Mouse (Mus musculus): ENCODE data around the gene Slc26a11. TPM values are rescaled to one million over a fixed set of nuclear protein-coding genes. Genes with fewer than 3 reads are reported as not detected.

Gene Slc26a11
- total and polyA plus RNA-seq, 3 experiments, result 1.4 to 3.3 (median 2.6) TPM

DNA sequence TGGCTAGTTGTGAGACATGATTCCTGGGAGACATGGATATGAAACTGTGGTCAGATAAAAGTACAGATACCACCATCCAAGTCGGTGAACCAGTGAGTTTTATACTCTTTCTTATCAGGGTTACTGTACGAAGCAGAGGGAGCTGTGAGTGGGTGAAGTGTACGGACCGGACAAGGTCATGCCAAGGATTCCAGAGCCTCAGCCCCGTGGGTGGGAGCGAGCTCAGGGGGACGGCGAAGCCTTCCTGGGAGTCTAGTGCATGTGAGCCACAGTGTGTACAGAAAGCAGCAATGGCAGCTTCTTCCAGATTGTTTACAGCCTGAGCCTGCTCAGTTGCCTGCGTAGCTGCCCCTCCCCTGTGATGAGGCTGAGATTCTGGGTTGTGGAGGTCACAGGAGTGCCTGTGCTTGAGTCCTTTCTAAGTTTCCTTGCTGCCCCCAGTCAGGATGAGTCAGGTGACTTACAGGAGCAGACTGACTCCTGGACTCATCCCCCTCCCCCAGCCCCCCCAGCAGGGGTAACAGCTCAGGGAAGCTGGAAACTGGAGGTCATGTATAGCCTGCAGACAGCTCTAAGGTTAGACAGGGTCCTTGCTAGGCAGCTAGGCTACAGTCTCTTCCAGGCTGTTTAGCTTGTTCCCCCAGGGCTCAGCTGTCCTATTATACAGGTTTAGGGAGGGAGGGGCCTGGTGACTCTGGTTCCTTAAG, 26.4 kb downstream of the Slc26a11 start:
- DNase-seq (ENCODE audit: extremely low read depth), result no peak
- H3K9ac ChIP-seq (ENCODE audit: insufficient read depth, low read depth), result no peak overlapping the region
- dilution Hi-C loops (cut with MboI; ENCODE audit: extremely low pct_ligation_motif_present, extremely low pct_unique_long_range_greater_than_20kb, low sequenced_read_pairs) (no loop called here), in situ Hi-C loops (cut with MboI; ENCODE audit: low pct_ligation_motif_present, low pct_unique_long_range_greater_than_20kb, low sequenced_read_pairs) (no loop called here)
- no peaks in the 10 kb centered on the region for H3K27me3 ChIP-seq (replicated peaks)
- H3K79me2 ChIP-seq (replicated peaks; ENCODE audit: control insufficient read depth, extremely low read depth, insufficient read depth, poor library complexity, severe bottlenecking), result no peaks in the 10 kb centered on the region
- no peak overlapping the region for H3K4me3 ChIP-seq (replicated peaks in 1 of 3; ENCODE audit: low read depth in 2 of 3, low read length in 2 of 3, poor library complexity in 1 of 3)
- TF ChIP-seq HCFC1 (IDR thresholded peaks at IDR 0.05; ENCODE audit: low read depth, low read length), result no peak
- no peak for TF ChIP-seq TBP (conservative IDR thresholded peaks at IDR 0.05; ENCODE audit: low read depth, low read length)
- TF ChIP-seq MAX (IDR thresholded peaks at IDR 0.05; ENCODE audit: low read length), result no peak
- TF ChIP-seq EP300 (IDR thresholded peaks at IDR 0.05; ENCODE audit: low read length), result no peak
- TF ChIP-seq MEF2A (IDR thresholded peaks at IDR 0.05; ENCODE audit: borderline replicate concordance, low read depth, low read length), result no peak
- TF ChIP-seq ZNF384 (IDR thresholded peaks at IDR 0.05; ENCODE audit: low read depth, low read length), result no peak
- TF ChIP-seq ETS1 (conservative IDR thresholded peaks at IDR 0.05; ENCODE audit: low read depth, low read length), result no peak
- no peak for TF ChIP-seq USF2 (conservative IDR thresholded peaks at IDR 0.05; ENCODE audit: low read depth, low read length)
- H3K36me3 ChIP-seq (replicated peaks in 1 of 2; ENCODE audit: control insufficient read depth in 1 of 2, insufficient read depth in 1 of 2, low read length in 1 of 2), result peaks cover 19 to 33% of the 10 kb centered on the region in 2 experiments
- H3K4me1 ChIP-seq (ENCODE audit: control insufficient read depth in 1 of 2, insufficient read depth in 2 of 2), result peaks cover 30 to 51% of the 10 kb centered on the region in 2 experiments
- H3K4me2 ChIP-seq (ENCODE audit: insufficient read depth, low read depth, poor library complexity, severe bottlenecking), result no peak overlapping the region
- peaks cover 8% of the 10 kb centered on the region for H3K9me3 ChIP-seq (replicated peaks; ENCODE audit: low read length)
- H3K27ac ChIP-seq (ENCODE audit: insufficient read depth, low read depth), result no peak overlapping the region

GRCm38 (mm10) chr11:119382338-119382850, 27.0 kb downstream of the Slc26a11 start:
- peaks cover 16 to 27% of the 10 kb centered on the region in 2 experiments for H3K36me3 ChIP-seq (replicated peaks in 1 of 2; ENCODE audit: control insufficient read depth in 1 of 2, insufficient read depth in 1 of 2, low read length in 1 of 2)
- H3K27me3 ChIP-seq (replicated peaks), result peaks cover 2% of the 10 kb centered on the region
- H3K9ac ChIP-seq (ENCODE audit: insufficient read depth, low read depth), result no peak overlapping the region
- in situ Hi-C loops (cut with MboI; ENCODE audit: low pct_ligation_motif_present, low pct_unique_long_range_greater_than_20kb, low sequenced_read_pairs) (no loop called here), dilution Hi-C loops (cut with MboI; ENCODE audit: extremely low pct_ligation_motif_present, extremely low pct_unique_long_range_greater_than_20kb, low sequenced_read_pairs) (no loop called here)
- no peak overlapping the region for H3K27ac ChIP-seq (ENCODE audit: insufficient read depth, low read depth)
- H3K4me1 ChIP-seq (ENCODE audit: control insufficient read depth in 1 of 2, insufficient read depth in 2 of 2), result peaks cover 27 to 45% of the 10 kb centered on the region in 2 experiments
- TF ChIP-seq MAFK (IDR thresholded peaks at IDR 0.05; ENCODE audit: insufficient replicate concordance, low read length) (0 out of 2 replicates have a peak, but pooled peaks have one; percentile 7), HCFC1 (IDR thresholded peaks at IDR 0.05; ENCODE audit: low read depth, low read length) (no peak), E2F4 (IDR thresholded peaks at IDR 0.05; ENCODE audit: insufficient replicate concordance, low read depth, low read length) (no peak)
- no peak overlapping the region for H3K4me2 ChIP-seq (ENCODE audit: insufficient read depth, low read depth, poor library complexity, severe bottlenecking)
- H3K4me3 ChIP-seq (replicated peaks in 1 of 3; ENCODE audit: low read depth in 2 of 3, low read length in 2 of 3, poor library complexity in 1 of 3), result peak overlapping the region in 1 of 3 experiments; percentile 7
- no peaks in the 10 kb centered on the region for H3K79me2 ChIP-seq (replicated peaks; ENCODE audit: control insufficient read depth, extremely low read depth, insufficient read depth, poor library complexity, severe bottlenecking)
- no peak for DNase-seq (ENCODE audit: extremely low read depth)
- H3K9me3 ChIP-seq (replicated peaks; ENCODE audit: low read length), result peaks cover 7% of the 10 kb centered on the region

GRCm38 (mm10) chr11:119384904-119385303, 29.5 kb downstream of the Slc26a11 start:
- in situ Hi-C loops (cut with MboI; ENCODE audit: low pct_ligation_motif_present, low pct_unique_long_range_greater_than_20kb, low sequenced_read_pairs), result no loop called here
- Histone ChIP-seq H3K9me3 (replicated peaks; ENCODE audit: low read length) (no peaks in the 10 kb centered on the region), H3K36me3 (replicated peaks in 1 of 2; ENCODE audit: control insufficient read depth in 1 of 2, insufficient read depth in 1 of 2, low read length in 1 of 2) (peaks cover 0 to 9% of the 10 kb centered on the region in 2 experiments), H3K4me3 (replicated peaks in 1 of 3; ENCODE audit: low read depth in 2 of 3, low read length in 2 of 3, poor library complexity in 1 of 3) (no peak overlapping the region), H3K27me3 (replicated peaks) (peaks cover 26% of the 10 kb centered on the region), H3K4me1 (ENCODE audit: control insufficient read depth in 1 of 2, insufficient read depth in 2 of 2) (peaks cover 24 to 38% of the 10 kb centered on the region in 2 experiments), H3K27ac (ENCODE audit: insufficient read depth, low read depth) (peak overlapping the region; percentile 85), H3K9ac (ENCODE audit: insufficient read depth, low read depth) (peak overlapping the region; percentile 38), H3K79me2 (replicated peaks; ENCODE audit: control insufficient read depth, extremely low read depth, insufficient read depth, poor library complexity, severe bottlenecking) (no peaks in the 10 kb centered on the region), H3K4me2 (ENCODE audit: insufficient read depth, low read depth, poor library complexity, severe bottlenecking) (peak overlapping the region; percentile 55)
- dilution Hi-C loops (cut with MboI; ENCODE audit: extremely low pct_ligation_motif_present, extremely low pct_unique_long_range_greater_than_20kb, low sequenced_read_pairs), result no loop called here
- DNase-seq (ENCODE audit: extremely low read depth), result peak; percentile 91
- TF ChIP-seq RCOR1 (conservative IDR thresholded peaks at IDR 0.05; ENCODE audit: low read depth, low read length) (0 out of 2 replicates have a peak, but pooled peaks have one; percentile 20), MEF2A (IDR thresholded peaks at IDR 0.05; ENCODE audit: borderline replicate concordance, low read depth, low read length) (peak; percentile 100), TBP (conservative IDR thresholded peaks at IDR 0.05; ENCODE audit: low read depth, low read length) (0 out of 2 replicates have a peak, but pooled peaks have one; percentile 42), NRF1 (IDR thresholded peaks at IDR 0.05; ENCODE audit: low read depth, low read length) (no peak), EP300 (IDR thresholded peaks at IDR 0.05; ENCODE audit: low read length) (peak; percentile 77), CHD2 (IDR thresholded peaks at IDR 0.05; ENCODE audit: low read length) (no peak), USF2 (conservative IDR thresholded peaks at IDR 0.05; ENCODE audit: low read depth, low read length) (no peak), JUND (conservative IDR thresholded peaks at IDR 0.05; ENCODE audit: low read depth, low read length) (no peak; the same call in 1 of the 2 replicates), POLR2A (IDR thresholded peaks at IDR 0.05; ENCODE audit: low read depth, low read length) (0 out of 2 replicates have a peak, but pooled peaks have one; percentile 36), BHLHE40 (IDR thresholded peaks at IDR 0.05; ENCODE audit: low read depth, low read length) (peak; percentile 76), ETS1 (conservative IDR thresholded peaks at IDR 0.05; ENCODE audit: low read depth, low read length) (peak; percentile 68; the same call in 1 of the 2 replicates), UBTF (IDR thresholded peaks at IDR 0.05; ENCODE audit: low read depth, low read length) (no peak), CHD1 (IDR thresholded peaks at IDR 0.05; ENCODE audit: low read depth, low read length) (no peak), RAD21 (IDR thresholded peaks at IDR 0.05; ENCODE audit: low read depth, low read length) (no peak), MXI1 (IDR thresholded peaks at IDR 0.05; ENCODE audit: low read depth, low read length) (no peak; the same call in 1 of the 2 replicates), ZNF384 (IDR thresholded peaks at IDR 0.05; ENCODE audit: low read depth, low read length) (no peak), MAX (IDR thresholded peaks at IDR 0.05; ENCODE audit: low read length) (no peak; the same call in 1 of the 2 replicates), MYC (IDR thresholded peaks at IDR 0.05; ENCODE audit: low read depth, low read length) (peak; percentile 71; the same call in 1 of the 2 replicates), MAZ (IDR thresholded peaks at IDR 0.05; ENCODE audit: low read depth, low read length) (no peak)

Data from CH12.LX (cell line).